Mouse (Mus musculus): ENCODE results near the gene Psmb2. TPM values are rescaled to one million over a fixed set of nuclear protein-coding genes. Genes with fewer than 3 reads are reported as not detected.

The Psmb2 gene
- total and polyA plus RNA-seq, 2 experiments = 99.1 to 192 TPM

DNA sequence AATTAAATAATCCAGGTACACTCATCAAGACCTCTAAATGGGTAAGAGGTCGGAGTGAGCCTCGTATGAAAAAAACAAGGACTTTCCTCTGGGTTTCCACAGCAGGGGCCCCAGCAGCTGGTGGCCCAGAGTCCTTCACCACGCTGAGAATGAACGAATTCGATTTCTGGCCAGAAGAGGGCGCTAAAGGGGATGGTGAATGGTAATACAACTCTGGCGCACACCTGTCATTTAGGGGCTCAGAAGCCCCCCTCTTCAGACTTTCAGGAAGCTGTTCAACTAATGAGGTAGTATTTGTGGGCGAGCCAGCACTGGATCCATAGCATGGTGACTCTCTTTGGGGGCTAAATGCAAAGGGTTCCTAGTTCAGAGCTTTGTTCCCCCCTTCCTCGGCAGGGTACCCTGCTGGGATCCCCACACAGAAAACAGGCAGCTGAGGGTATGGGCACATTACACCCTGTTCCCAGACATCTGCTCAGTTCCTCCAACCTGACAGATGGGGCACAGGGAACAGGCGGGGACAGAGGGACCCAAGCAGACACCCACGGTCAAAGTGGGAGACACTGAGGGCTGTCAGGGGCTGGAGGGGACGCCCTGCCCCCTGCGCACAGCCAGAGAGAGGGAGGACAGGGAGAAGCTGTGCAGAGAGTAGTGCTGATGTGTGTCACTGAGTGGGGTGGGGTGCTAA is 68.2 kb downstream of the Psmb2 start:
- Histone ChIP-seq H3K9ac (ENCODE audit: low read depth, low read length) (no peak overlapping the region), H3K4me1 (ENCODE audit: control insufficient read depth, insufficient read depth, low read length) (no peaks in the 10 kb centered on the region), H3K27ac (replicated peaks; ENCODE audit: insufficient read depth, low read depth, low read length) (no peak overlapping the region), H3K4me3 (ENCODE audit: insufficient read depth, low read depth, low read length) (no peak overlapping the region), H3K27me3 (ENCODE audit: control insufficient read depth, insufficient read depth, low read length) (no peaks in the 10 kb centered on the region), H3K79me2 (ENCODE audit: control insufficient read depth, insufficient read depth, low read length) (no peaks in the 10 kb centered on the region), H3K36me3 (ENCODE audit: control insufficient read depth, insufficient read depth, low read length) (peaks cover 2% of the 10 kb centered on the region; the same call in 1 of the 2 replicates)
- 59% methylated on average over 13 of the region's 13 CpGs for WGBS
- TF ChIP-seq POLR2A (IDR thresholded peaks at IDR 0.05; ENCODE audit: extremely low read depth, insufficient read depth, low read length) (no peak), CTCF (IDR thresholded peaks at IDR 0.05; ENCODE audit: low read depth, low read length) (peak; percentile 66)
- no peak for DNase-seq (ENCODE audit: extremely low read depth, low read depth, low spot score)

GRCm38 (mm10) chr4:126746194-126746840 is 68.9 kb downstream of the Psmb2 start:
- H3K9ac ChIP-seq (ENCODE audit: low read depth, low read length) = no peak overlapping the region
- H3K27me3 ChIP-seq (ENCODE audit: control insufficient read depth, insufficient read depth, low read length) = no peaks in the 10 kb centered on the region
- TF ChIP-seq POLR2A (IDR thresholded peaks at IDR 0.05; ENCODE audit: extremely low read depth, insufficient read depth, low read length) (no peak), CTCF (IDR thresholded peaks at IDR 0.05; ENCODE audit: low read depth, low read length) (no peak)
- 84% methylated on average over 10 of the region's 10 CpGs for WGBS
- H3K27ac ChIP-seq (replicated peaks; ENCODE audit: insufficient read depth, low read depth, low read length) = no peak overlapping the region
- H3K4me3 ChIP-seq (ENCODE audit: insufficient read depth, low read depth, low read length) = no peak overlapping the region
- no peaks in the 10 kb centered on the region for H3K79me2 ChIP-seq (ENCODE audit: control insufficient read depth, insufficient read depth, low read length)
- no peaks in the 10 kb centered on the region for H3K4me1 ChIP-seq (ENCODE audit: control insufficient read depth, insufficient read depth, low read length)
- H3K36me3 ChIP-seq (ENCODE audit: control insufficient read depth, insufficient read depth, low read length) = peaks cover 2% of the 10 kb centered on the region; the same call in 1 of the 2 replicates
- no peak for DNase-seq (ENCODE audit: extremely low read depth, low read depth, low spot score)

DNA sequence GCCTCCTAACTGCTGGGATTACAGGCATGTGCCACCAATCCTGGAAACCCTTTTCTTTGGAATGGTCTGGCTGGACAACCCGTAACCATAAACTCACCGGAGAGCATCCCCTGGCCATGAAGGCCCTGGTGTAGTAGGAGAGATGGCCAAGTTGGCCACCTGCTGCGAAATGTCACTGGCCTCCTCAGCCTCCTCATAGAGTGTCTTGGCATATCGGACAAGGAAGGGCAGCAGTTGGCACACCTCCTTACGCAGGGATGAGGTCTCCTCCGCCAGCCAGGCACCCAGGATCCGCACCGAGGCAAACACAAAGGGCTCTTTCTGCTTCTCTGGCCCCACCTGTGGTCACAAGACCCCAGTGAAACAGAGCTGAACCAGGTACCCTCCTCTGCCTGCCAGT is 71.0 kb downstream of the Psmb2 start:
- 96% methylated on average over 8 of the region's 8 CpGs for WGBS
- H3K27ac ChIP-seq (replicated peaks; ENCODE audit: insufficient read depth, low read depth, low read length) = no peak overlapping the region
- H3K79me2 ChIP-seq (ENCODE audit: control insufficient read depth, insufficient read depth, low read length) = no peaks in the 10 kb centered on the region; the same call in 1 of the 2 replicates
- no peak overlapping the region for H3K4me3 ChIP-seq (ENCODE audit: insufficient read depth, low read depth, low read length)
- peaks cover 2% of the 10 kb centered on the region; the same call in 1 of the 2 replicates for H3K36me3 ChIP-seq (ENCODE audit: control insufficient read depth, insufficient read depth, low read length)
- H3K27me3 ChIP-seq (ENCODE audit: control insufficient read depth, insufficient read depth, low read length) = no peaks in the 10 kb centered on the region
- 0 out of 2 replicates have a peak, but pooled peaks cover 4% of the 10 kb centered on the region for H3K4me1 ChIP-seq (ENCODE audit: control insufficient read depth, insufficient read depth, low read length)
- TF ChIP-seq CTCF (IDR thresholded peaks at IDR 0.05; ENCODE audit: low read depth, low read length) (no peak), POLR2A (IDR thresholded peaks at IDR 0.05; ENCODE audit: extremely low read depth, insufficient read depth, low read length) (no peak)
- H3K9ac ChIP-seq (ENCODE audit: low read depth, low read length) = no peak overlapping the region
- no peak for DNase-seq (ENCODE audit: extremely low read depth, low read depth, low spot score)

- WGBS = 96% methylated on average over 11 of the region's 11 CpGs
- TF ChIP-seq POLR2A (IDR thresholded peaks at IDR 0.05; ENCODE audit: extremely low read depth, insufficient read depth, low read length) (no peak), CTCF (IDR thresholded peaks at IDR 0.05; ENCODE audit: low read depth, low read length) (no peak)
- H3K27me3 ChIP-seq (ENCODE audit: control insufficient read depth, insufficient read depth, low read length) = no peaks in the 10 kb centered on the region
- H3K27ac ChIP-seq (replicated peaks; ENCODE audit: insufficient read depth, low read depth, low read length) = no peak overlapping the region
- no peak overlapping the region for H3K4me3 ChIP-seq (ENCODE audit: insufficient read depth, low read depth, low read length)
- 0 out of 2 replicates have a peak, but pooled peaks cover 4% of the 10 kb centered on the region for H3K4me1 ChIP-seq (ENCODE audit: control insufficient read depth, insufficient read depth, low read length)
- H3K79me2 ChIP-seq (ENCODE audit: control insufficient read depth, insufficient read depth, low read length) = no peaks in the 10 kb centered on the region; the same call in 1 of the 2 replicates
- H3K9ac ChIP-seq (ENCODE audit: low read depth, low read length) = no peak overlapping the region
- DNase-seq (ENCODE audit: extremely low read depth, low read depth, low spot score) = no peak
- H3K36me3 ChIP-seq (ENCODE audit: control insufficient read depth, insufficient read depth, low read length) = peaks cover 2% of the 10 kb centered on the region; the same call in 1 of the 2 replicates
These were observed 72.1 kb downstream of the Psmb2 start for GRCm38 (mm10) chr4:126749553-126749952.

- Histone ChIP-seq H3K9ac (ENCODE audit: low read depth, low read length) (no peak overlapping the region), H3K27ac (replicated peaks; ENCODE audit: insufficient read depth, low read depth, low read length) (no peak overlapping the region), H3K36me3 (ENCODE audit: control insufficient read depth, insufficient read depth, low read length) (peaks cover under 1% of the 10 kb centered on the region; the same call in 1 of the 2 replicates), H3K79me2 (ENCODE audit: control insufficient read depth, insufficient read depth, low read length) (no peaks in the 10 kb centered on the region; the same call in 1 of the 2 replicates), H3K4me1 (ENCODE audit: control insufficient read depth, insufficient read depth, low read length) (peaks cover 6% of the 10 kb centered on the region; the same call in 1 of the 2 replicates), H3K27me3 (ENCODE audit: control insufficient read depth, insufficient read depth, low read length) (no peaks in the 10 kb centered on the region), H3K4me3 (ENCODE audit: insufficient read depth, low read depth, low read length) (no peak overlapping the region)
- WGBS = 87% methylated on average over 26 of the region's 26 CpGs
- no peak for TF ChIP-seq CTCF (IDR thresholded peaks at IDR 0.05; ENCODE audit: low read depth, low read length)
- no peak for DNase-seq (ENCODE audit: extremely low read depth, low read depth, low spot score)
These were observed 72.7 kb downstream of the Psmb2 start for GRCm38 (mm10) chr4:126750046-126750683.
